Mouse (Mus musculus): ENCODE measurements at regions not wholly inside any gene's neighbourhood (a gene's known extent, or its start where the extent isn't known, plus 50 kb on each side); places are given as distances from the start of the nearest gene placed in this dataset.

DNA sequence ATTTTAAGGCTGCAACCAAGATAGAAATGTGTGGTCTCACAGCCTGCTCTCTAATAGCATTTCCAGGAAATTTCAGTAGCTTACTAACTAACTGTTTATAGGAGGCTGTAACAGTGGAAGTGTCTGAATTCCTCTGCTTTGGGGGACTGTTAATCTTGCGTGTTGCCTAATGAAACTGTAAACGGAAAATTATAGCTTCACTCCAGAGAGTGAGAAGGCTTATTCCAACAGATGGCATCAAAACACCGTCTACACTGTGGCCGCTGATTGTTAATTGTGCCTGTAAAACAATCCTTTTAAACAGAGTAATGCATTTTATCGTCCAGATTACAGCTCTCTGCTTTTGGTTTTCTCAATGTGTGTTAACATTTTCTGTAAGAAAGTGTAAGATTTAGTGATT, 206.7 kb upstream of the Dnajc19 start:
- no peak for TF ChIP-seq CTCF (IDR thresholded peaks at IDR 0.05; ENCODE audit: low read depth)
- no peak for TF ChIP-seq EP300 (IDR thresholded peaks at IDR 0.05; ENCODE audit: low read depth)
